Mouse (Mus musculus): Measurements from ENCODE around the gene Gm10643.
A peak's percentile ranks its signal among the peaks of the same experiment; 100 is the strongest.

The Gm10643 gene

GRCm38 (mm10) chr8:84070667-84071066 is 5.7 kb upstream of the Gm10643 start:
- DNase-seq (ENCODE audit: low spot score) = peak; percentile 33

- DNase-seq (ENCODE audit: low spot score) = no peak
Observed at GRCm38 (mm10) chr8:84070241-84070640, 5.3 kb upstream of the Gm10643 start.

DNA sequence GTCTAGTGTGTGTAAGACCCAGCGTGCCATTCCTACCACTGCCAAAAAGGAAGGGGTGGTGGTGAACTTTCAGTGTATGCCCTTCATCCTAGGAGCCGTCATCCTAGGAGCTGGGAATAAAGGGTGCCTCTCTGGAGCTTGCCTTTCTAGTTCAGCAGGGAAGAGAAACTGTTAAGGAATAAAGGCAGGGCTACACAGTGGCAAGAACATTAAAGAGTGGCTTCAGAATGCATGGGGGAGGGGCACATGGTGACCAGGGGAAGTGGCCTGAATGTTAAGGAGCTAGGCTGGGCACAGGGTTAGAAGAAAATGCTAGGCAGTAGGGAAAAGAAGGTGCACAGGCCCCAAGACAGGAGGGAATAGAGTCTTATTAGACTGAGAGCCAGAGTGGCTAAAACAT is 4.8 kb upstream of the Gm10643 start:
- no peak for DNase-seq (ENCODE audit: low spot score)

GRCm38 (mm10) chr8:84069169-84069568 is 4.2 kb upstream of the Gm10643 start:
- DNase-seq (ENCODE audit: low spot score) = no peak

- no peak for DNase-seq (ENCODE audit: low spot score)
Observed at GRCm38 (mm10) chr8:84068316-84069035, 3.5 kb upstream of the Gm10643 start.

DNA sequence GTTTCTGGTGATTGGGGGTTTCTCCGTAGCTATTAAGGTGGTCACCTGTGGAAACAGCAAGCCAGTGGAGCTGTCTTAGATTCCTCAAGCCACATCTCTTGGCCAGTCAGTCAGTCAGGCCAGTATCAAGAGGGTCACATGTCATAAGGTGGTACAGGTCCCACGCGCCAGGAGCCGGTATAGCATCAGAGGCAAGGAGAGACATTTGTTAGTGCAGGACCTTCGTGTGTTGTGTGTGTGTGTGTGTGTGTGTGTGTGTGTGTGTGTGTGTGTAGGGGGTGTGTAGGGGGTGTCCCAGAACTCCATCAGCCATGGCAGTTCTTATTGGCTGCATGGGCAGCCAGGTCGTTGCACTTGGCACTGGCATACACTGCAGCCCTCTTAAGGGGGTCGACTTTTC is 3.0 kb upstream of the Gm10643 start:
- DNase-seq (ENCODE audit: low spot score) = no peak

- DNase-seq (ENCODE audit: low spot score) = peak; percentile 89
Observed at GRCm38 (mm10) chr8:84067047-84067573, 2.2 kb upstream of the Gm10643 start.

DNA sequence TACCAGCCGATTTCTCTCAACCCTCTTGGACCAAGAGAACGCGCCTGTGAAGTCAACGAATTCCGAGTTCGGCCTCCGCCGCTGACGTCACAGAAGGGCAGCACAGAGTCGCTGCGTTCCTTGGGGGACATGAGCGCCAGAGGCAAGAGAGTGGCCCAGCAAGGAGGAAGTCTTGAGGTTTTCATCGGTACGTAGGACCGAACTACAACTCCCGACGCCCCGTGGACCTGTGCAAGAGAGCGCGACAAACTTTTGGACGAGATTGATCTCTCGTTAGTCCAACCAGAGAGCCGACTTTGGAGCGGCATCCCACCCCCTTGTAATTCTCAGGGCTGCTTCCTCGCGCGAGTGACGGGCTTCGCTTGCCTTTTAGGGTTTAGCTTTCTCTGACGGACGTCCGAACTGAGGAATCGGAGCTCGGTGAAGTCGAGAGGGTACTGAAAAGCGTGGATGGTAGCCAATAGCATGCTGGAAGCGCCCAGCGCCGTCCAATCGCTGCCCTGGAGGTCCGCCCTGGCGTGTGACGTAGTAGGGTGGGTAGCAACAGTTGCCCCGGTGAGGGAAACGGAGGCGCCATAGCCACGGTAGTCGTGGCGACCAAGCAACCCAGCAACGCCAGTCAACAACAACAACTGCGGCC is 1.5 kb upstream of the Gm10643 start, which contains the start of gene Rfx1:
Gene Rfx1 (plus strand): TSS at position 544 of the 640 bp plus-strand sequence.
- peak; percentile 100 for DNase-seq (ENCODE audit: low spot score)

- DNase-seq (ENCODE audit: low spot score) = no peak
Observed at GRCm38 (mm10) chr8:84065457-84066072, 628 bp upstream of the Gm10643 start.

- DNase-seq (ENCODE audit: low spot score) = no peak
Observed at GRCm38 (mm10) chr8:84063861-84064610, 901 bp downstream of the Gm10643 start.

- DNase-seq (ENCODE audit: low spot score) = no peak
Observed at GRCm38 (mm10) chr8:84060245-84060644, 4.7 kb downstream of the Gm10643 start.

DNA sequence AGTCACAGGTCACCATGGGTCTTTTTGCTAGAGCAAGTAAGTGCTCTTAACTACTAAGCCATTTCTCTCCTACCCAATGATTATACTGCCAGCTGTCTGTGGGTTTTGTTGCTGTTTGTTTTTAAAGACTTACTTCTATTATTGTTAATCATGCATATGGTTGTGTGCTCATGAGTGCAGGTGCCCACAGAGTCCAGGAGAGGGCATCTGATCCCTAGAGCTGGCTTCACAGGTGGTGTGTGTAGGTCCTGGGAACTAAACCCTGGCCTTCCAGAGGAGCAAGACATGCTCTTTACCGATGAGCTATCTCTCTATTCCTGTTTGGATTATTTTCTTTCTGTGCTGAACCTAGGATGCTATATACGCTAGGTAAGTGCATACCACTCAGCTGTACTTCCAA is 5.7 kb downstream of the Gm10643 start:
- no peak for DNase-seq (ENCODE audit: low spot score)

GRCm38 (mm10) chr8:84057827-84058226 is 7.1 kb downstream of the Gm10643 start:
- DNase-seq (ENCODE audit: low spot score) = no peak

GRCm38 (mm10) chr8:84053229-84053628 is 11.7 kb downstream of the Gm10643 start:
- DNase-seq (ENCODE audit: low spot score) = no peak

GRCm38 (mm10) chr8:84052746-84053145 is 12.2 kb downstream of the Gm10643 start:
- no peak for DNase-seq (ENCODE audit: low spot score)

GRCm38 (mm10) chr8:84048171-84048570 is 16.8 kb downstream of the Gm10643 start:
- no peak for DNase-seq (ENCODE audit: low spot score)

DNA sequence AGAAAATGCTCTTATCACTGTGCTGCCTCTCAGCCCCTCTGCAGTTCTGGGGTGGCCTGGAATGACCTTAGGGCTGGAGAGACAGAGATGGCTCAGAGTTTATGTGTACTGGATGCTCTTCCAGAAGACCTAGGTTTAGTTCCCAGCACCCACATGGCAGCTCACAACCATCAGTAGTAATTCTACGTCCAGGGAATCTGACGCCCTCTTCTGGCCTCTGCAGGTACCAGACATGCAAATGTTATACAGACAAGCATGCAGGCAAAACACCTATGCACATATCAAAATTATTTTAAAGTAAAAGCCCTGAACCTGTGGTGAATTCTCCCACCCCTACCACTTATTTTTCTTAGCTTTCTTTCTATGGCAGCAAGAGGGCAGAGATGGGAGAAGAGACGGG is 18.4 kb downstream of the Gm10643 start:
- no peak for DNase-seq (ENCODE audit: low spot score)

- DNase-seq (ENCODE audit: low spot score) = no peak
Observed at GRCm38 (mm10) chr8:84044900-84045299, 20.0 kb downstream of the Gm10643 start, which contains the start of gene Rln3. TSS of gene Rln3 (minus strand) at chr8:84045000.

- no peak for DNase-seq (ENCODE audit: low spot score)
Observed at GRCm38 (mm10) chr8:84044103-84044502, 20.8 kb downstream of the Gm10643 start.

GRCm38 (mm10) chr8:84042948-84043342 is 22.0 kb downstream of the Gm10643 start:
- no peak for DNase-seq (ENCODE audit: low spot score)

- DNase-seq (ENCODE audit: low spot score) = no peak
Observed at GRCm38 (mm10) chr8:84042066-84042947, 22.6 kb downstream of the Gm10643 start, which contains the start of gene Il27ra. TSS of gene Il27ra (minus strand) at chr8:84042589.
